Mouse (Mus musculus): Measurements from ENCODE around the gene Asphd2.

DNA sequence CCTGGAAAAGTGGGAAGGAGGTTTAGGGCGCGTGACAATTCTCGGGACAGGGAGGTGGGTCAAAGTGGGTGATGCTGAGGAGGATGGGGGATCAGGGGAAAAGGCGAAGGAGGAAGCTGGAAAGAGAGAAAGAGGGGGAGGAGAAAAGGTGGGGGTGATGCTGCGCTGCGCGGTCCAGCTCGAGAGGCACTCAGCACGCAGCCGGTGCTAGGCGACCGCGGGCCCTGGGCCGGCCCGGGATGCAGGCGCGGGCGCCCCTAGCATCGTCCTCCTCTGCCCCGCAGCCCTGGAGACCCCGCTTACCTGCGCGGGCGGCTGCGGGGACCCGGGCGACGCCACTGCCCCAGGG is 277 bp downstream of the Asphd2 start:
- TF ChIP-seq POLR2A (IDR thresholded peaks at IDR 0.05; ENCODE audit: insufficient read depth, low read length) (no peak), CTCF (IDR thresholded peaks at IDR 0.05; ENCODE audit: low read depth, low read length) (no peak)
